In the genomic region with DNA sequence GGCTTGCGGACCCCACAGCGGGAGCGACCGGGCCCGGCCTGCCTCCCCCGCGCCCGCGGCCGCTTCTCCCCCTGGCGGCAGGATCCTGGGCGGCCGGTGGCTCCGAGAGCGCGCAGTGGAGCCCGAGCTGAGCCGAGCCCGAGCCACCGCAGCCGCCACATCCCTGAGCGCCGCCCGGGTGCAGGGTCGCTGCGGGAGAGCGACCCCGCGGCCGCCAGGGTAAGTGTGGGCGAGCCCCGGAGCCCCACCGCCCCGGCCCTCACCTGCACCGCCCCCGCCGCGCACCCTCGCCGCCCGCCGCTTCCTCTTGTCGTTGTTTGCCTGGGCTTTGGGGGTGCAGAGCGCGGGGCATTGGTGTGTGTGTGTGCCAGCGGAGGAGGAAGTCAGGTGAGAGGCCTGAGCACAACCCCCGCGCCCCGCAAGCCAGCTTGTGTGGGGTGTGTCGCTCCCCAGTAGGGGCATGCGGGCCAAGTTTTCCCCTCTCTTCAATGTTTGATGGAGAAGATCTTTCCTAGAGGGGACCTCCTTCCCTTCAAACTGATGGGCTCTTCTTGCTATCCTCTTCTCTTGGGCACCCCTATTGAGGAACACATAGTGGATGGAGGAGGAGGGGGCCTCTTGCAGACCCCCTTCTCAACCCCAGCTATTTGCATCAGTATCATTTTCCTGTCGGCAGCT, we compare ENCODE assay signal across 8 mouse cellular contexts. TPM values are rescaled to one million over a fixed set of nuclear protein-coding genes. Genes with fewer than 3 reads are reported as not detected.
DNase-seq lines count a peak whose midpoint lies in the region; ATAC-seq lines count a peak whose summit lies in the region.

A gene (minus strand): TSS at position 391 of the 678 bp plus-strand sequence.

- peak; percentile 67 for ATAC-seq in activated CD4-positive, CD25-positive, alpha-beta regulatory T cell, adult 4 months
- ATAC-seq in hindbrain, embryonic 16.5 days, result peak; percentile 94
- peak; percentile 66 for ATAC-seq in megakaryocyte-erythroid progenitor cell, adult 5-6 weeks (replicated peaks; ENCODE audit: low FRiP score, low TSS enrichment, poor library complexity, severe bottlenecking)

- peak within 1 kb of the TSS; percentile 83 for H3K9ac ChIP-seq in hindbrain, embryonic 16.5 days (ENCODE audit: low read depth, low read length)

- no peaks in the 10 kb centered on the region for H3K36me3 ChIP-seq in hindbrain, embryonic 16.5 days (ENCODE audit: control insufficient read depth, insufficient read depth, low read length)

- DNase-seq in cerebellum, postnatal 36 days, result peak; percentile 37 to 58
- DNase-seq in gastrocnemius, postnatal 14 days, result peak; percentile 67
- DNase-seq in left cerebral cortex, postnatal 4 days, result peak; percentile 55
- peak; percentile 59 for DNase-seq in right cerebral cortex, postnatal 14 days
- DNase-seq in urinary bladder, postnatal 4 days (ENCODE audit: low spot score in 2 of 2), result peak; percentile 42 to 70

- H3K4me2 ChIP-seq in hindbrain, embryonic 16.5 days (ENCODE audit: low read length), result peak within 1 kb of the TSS; percentile 83

- H3K4me1 ChIP-seq in hindbrain, embryonic 16.5 days (ENCODE audit: control insufficient read depth, insufficient read depth, low read depth, low read length), result peaks cover 15% of the 10 kb centered on the region

- peaks cover 9% of the 10 kb centered on the region for H3K27me3 ChIP-seq in hindbrain, embryonic 16.5 days (replicated peaks; ENCODE audit: control insufficient read depth, insufficient read depth, low read length)

- H3K4me3 ChIP-seq in hindbrain, embryonic 16.5 days (ENCODE audit: low read length), result peak within 1 kb of the TSS; percentile 83

- 2% methylated on average over 33 of the region's 52 CpGs for WGBS in hindbrain, embryonic 16.5 days

- H3K27ac ChIP-seq in hindbrain, embryonic 16.5 days (ENCODE audit: low read depth, low read length), result peak within 1 kb of the TSS; percentile 64

- intact Hi-C loops in gastrocnemius, postnatal 14 days (cut with DNase I; ENCODE audit: low total_unique reads), result no loop called here
- intact Hi-C loops in left cerebral cortex, postnatal 4 days (cut with DNase I), result loop anchor here (2.0 to 5.0 kb wide), 2 partner anchors 514 to 626 kb away; no protein-coding TSS in a partner anchor

- no peaks in the 10 kb centered on the region for H3K9me3 ChIP-seq in hindbrain, embryonic 16.5 days (ENCODE audit: control insufficient read depth, low read length)

RNA-seq across cellular contexts. Expression of the gene that starts here (rescaled TPM):
- polyA plus RNA-seq in activated CD4-positive, CD25-positive, alpha-beta regulatory T cell, adult 4 months (2017; shearing (Covaris generic)), result 10 to 100 TPM; 41.0 to 63.4 TPM
- total RNA-seq in gastrocnemius, postnatal 14 days (2021), result 10 to 100 TPM; 58.6 to 67.1 TPM
- polyA plus RNA-seq in hindbrain, embryonic 16.5 days (2015; fragmentation: Nextera tagmentation; extraction: Ambion mirVana), result 27.4 and 33.7 TPM in 2 replicates
- 100 to 1,000 TPM; 168 to 200 TPM for total RNA-seq in left cerebral cortex, postnatal 4 days (2021)
- 8.2 and 9.9 TPM in 2 replicates for total RNA-seq in megakaryocyte-erythroid progenitor cell, adult 5-6 weeks (2014; fragmentation: Nextera tagmentation)
- 3.9 and 6.2 TPM in 2 replicates for total RNA-seq in megakaryocyte-erythroid progenitor cell, adult 5-6 weeks (2017)

Comparison
In these comparisons a context has a peak if more than half of its experiments do, and no peak if none do; other contexts are left out.
1. Peak in every context shown above with its lines: DNase-seq, ATAC-seq, H3K4me3 ChIP-seq and H3K27ac ChIP-seq.
2. RNA of the gene that starts here (total RNA-seq): 168 to 200 TPM in left cerebral cortex, postnatal 4 days and 58.6 to 67.1 TPM in gastrocnemius, postnatal 14 days; 3.9 to 9.9 TPM in megakaryocyte-erythroid progenitor cell, adult 5-6 weeks; every median in the first group is over 4 times any median in the second.